ENCODE assay signal across 8 mouse cellular contexts in genomic region chr12:112873452-112874190, GRCm38 (mm10). TPM values are rescaled to one million over a fixed set of nuclear protein-coding genes. Genes with fewer than 3 reads are reported as not detected.
DNase-seq lines count a peak whose midpoint lies in the region; ATAC-seq and TF ChIP-seq lines count a peak whose summit lies in the region.

No protein-coding gene starts in this region.

- peak overlapping the region; percentile 21; the same call in 1 of the 2 replicates for H3K9ac ChIP-seq in embryonic facial prominence, embryonic 12.5 days

- H3K4me3 ChIP-seq in embryonic facial prominence, embryonic 12.5 days = peak overlapping the region; percentile 16; the same call in 1 of the 2 replicates
- peak overlapping the region; percentile 67 for H3K4me3 ChIP-seq in megakaryocyte, embryonic 14.5 days (replicated peaks)

- H3K4me2 ChIP-seq in embryonic facial prominence, embryonic 12.5 days (replicated peaks) = peak overlapping the region; percentile 45

- no peaks in the 10 kb centered on the region for H3K9me3 ChIP-seq in embryonic facial prominence, embryonic 12.5 days
- no peaks in the 10 kb centered on the region for H3K9me3 ChIP-seq in megakaryocyte, embryonic 14.5 days

- no peak overlapping the region for H3K27ac ChIP-seq in embryonic facial prominence, embryonic 12.5 days

- CTCF ChIA-PET in Patski (lab: Charles Lee) = interaction anchor here (0.8 to 1.1 kb wide), 3 partner anchors 24 to 106 kb away, joined by 3 to 4 read pairs (median 3); no protein-coding TSS in a partner anchor

- in situ Hi-C loops in Patski (cut with MboI; ENCODE audit: low pct_unique_long_range_greater_than_20kb) = no loop called here

- POLR2A ChIA-PET in Patski (lab: Charles Lee) = no interaction called here

- H3K4me1 ChIP-seq in embryonic facial prominence, embryonic 12.5 days = peaks cover 37% of the 10 kb centered on the region
- peaks cover 81% of the 10 kb centered on the region for H3K4me1 ChIP-seq in megakaryocyte, embryonic 14.5 days

- ATAC-seq in Patski = peak; percentile 41
- ATAC-seq in embryonic facial prominence, embryonic 12.5 days (ENCODE audit: insufficient number of reproducible peaks, insufficient read depth, low FRiP score, low TSS enrichment) = no peak

- no peaks in the 10 kb centered on the region for H3K27me3 ChIP-seq in Patski
- peaks cover 76% of the 10 kb centered on the region for H3K27me3 ChIP-seq in embryonic facial prominence, embryonic 12.5 days
- peaks cover 79% of the 10 kb centered on the region for H3K27me3 ChIP-seq in megakaryocyte, embryonic 14.5 days (replicated peaks)

- no peaks in the 10 kb centered on the region for H3K36me3 ChIP-seq in embryonic facial prominence, embryonic 12.5 days
- no peaks in the 10 kb centered on the region for H3K36me3 ChIP-seq in megakaryocyte, embryonic 14.5 days (replicated peaks; ENCODE audit: low read length)

- no peak for TF ChIP-seq CTCF in Patski (IDR thresholded peaks at IDR 0.05)

- WGBS in embryonic facial prominence, embryonic 12.5 days = 21% methylated on average over 18 of the region's 18 CpGs

- intact Hi-C loops in heart, postnatal 14 days (cut with DNase I) = loop anchor here (2.0 to 10.0 kb wide), 2 partner anchors 83 to 201 kb away; partner anchors contain the start of gene Tex22

- peak; percentile 76 to 89 for DNase-seq in adrenal gland, adult (ENCODE audit: inconsistent age in 2 of 2, low spot score in 1 of 2)
- no peak for DNase-seq in adrenal gland, adult 8-10 months
- no peak for DNase-seq in Patski (ENCODE audit: low read depth, low spot score)
- peak; percentile 70 to 77 for DNase-seq in heart, postnatal 14 days
- DNase-seq in layer of hippocampus, postnatal 14 days (ENCODE audit: low spot score in 2 of 2) = peak; percentile 49 to 57
- peak; percentile 45 for DNase-seq in right cerebral cortex, postnatal 25 days

RNA-seq across cellular contexts. Expression of gene Gpr132, which starts 5.6 kb away (rescaled TPM):
- under 1 TPM; 0.42 to 0.80 (median 0.56) TPM for total RNA-seq in adrenal gland, adult 8-10 months (2022)
- not detected for polyA plus RNA-seq in Patski (2021)
- polyA plus RNA-seq in embryonic facial prominence, embryonic 12.5 days (2016; fragmentation: Nextera tagmentation; extraction: Ambion mirVana) = 0.23 TPM in 1 of 2 replicates, not detected in the other
- total RNA-seq in heart, postnatal 14 days (2021) = 1 to 10 TPM in 1 of 2 experiments, under 1 TPM in 1; 0.22 to 2.0 TPM
- total RNA-seq in layer of hippocampus, postnatal 14 days (2021) = not detected
- polyA plus RNA-seq in megakaryocyte, embryonic 14.5 days (2012; ENCODE audit: insufficient read depth, low replicate concordance) = 1.2 TPM in 1 of 2 replicates, not detected in the other

RNA-seq across cellular contexts. Expression of gene Cdca4, which starts 44.4 kb away (rescaled TPM):
- 10 to 100 TPM; 11.7 to 14.7 (median 13.6) TPM for total RNA-seq in adrenal gland, adult 8-10 months (2022)
- 23.5 TPM for polyA plus RNA-seq in Patski (2021)
- 144 and 147 TPM in 2 replicates for polyA plus RNA-seq in embryonic facial prominence, embryonic 12.5 days (2016; fragmentation: Nextera tagmentation; extraction: Ambion mirVana)
- 10 to 100 TPM in 1 of 2 experiments, 1 to 10 TPM in 1; 7.8 to 12.1 TPM for total RNA-seq in heart, postnatal 14 days (2021)
- 1 to 10 TPM; 8.1 to 9.2 TPM for total RNA-seq in layer of hippocampus, postnatal 14 days (2021)
- 3.2 and 11.7 TPM in 2 replicates for polyA plus RNA-seq in megakaryocyte, embryonic 14.5 days (2012; ENCODE audit: insufficient read depth, low replicate concordance)

RNA-seq across cellular contexts. Expression of gene Jag2, which starts 56.0 kb away (rescaled TPM):
- total RNA-seq in adrenal gland, adult 8-10 months (2022) = 10 to 100 TPM in 1 of 4 experiments, 1 to 10 TPM in 3; 3.7 to 10.1 (median 6.6) TPM
- polyA plus RNA-seq in Patski (2021) = 8.0 TPM
- 7.9 and 8.8 TPM in 2 replicates for polyA plus RNA-seq in embryonic facial prominence, embryonic 12.5 days (2016; fragmentation: Nextera tagmentation; extraction: Ambion mirVana)
- 10 to 100 TPM; 32.1 to 32.4 TPM for total RNA-seq in heart, postnatal 14 days (2021)
- total RNA-seq in layer of hippocampus, postnatal 14 days (2021) = 10 to 100 TPM; 45.2 to 50.8 TPM
- 4.8 and 14.7 TPM in 2 replicates for polyA plus RNA-seq in megakaryocyte, embryonic 14.5 days (2012; ENCODE audit: insufficient read depth, low replicate concordance)

Comparison
In these comparisons a context has a peak if more than half of its experiments do, and no peak if none do; other contexts are left out.
1. DNase-seq: peak in adrenal gland, adult (2 of 2), heart, postnatal 14 days (2 of 2), layer of hippocampus, postnatal 14 days (2 of 2) and right cerebral cortex, postnatal 25 days (single experiment); none in adrenal gland, adult 8-10 months (single experiment) and Patski (single experiment).